Mouse (Mus musculus): ENCODE results near the gene Hpse. TPM values are rescaled to one million over a fixed set of nuclear protein-coding genes. Genes with fewer than 3 reads are reported as not detected.

Gene Hpse
- polyA plus RNA-seq, 1 experiment from 2014 or later: 0.95 TPM

DNA sequence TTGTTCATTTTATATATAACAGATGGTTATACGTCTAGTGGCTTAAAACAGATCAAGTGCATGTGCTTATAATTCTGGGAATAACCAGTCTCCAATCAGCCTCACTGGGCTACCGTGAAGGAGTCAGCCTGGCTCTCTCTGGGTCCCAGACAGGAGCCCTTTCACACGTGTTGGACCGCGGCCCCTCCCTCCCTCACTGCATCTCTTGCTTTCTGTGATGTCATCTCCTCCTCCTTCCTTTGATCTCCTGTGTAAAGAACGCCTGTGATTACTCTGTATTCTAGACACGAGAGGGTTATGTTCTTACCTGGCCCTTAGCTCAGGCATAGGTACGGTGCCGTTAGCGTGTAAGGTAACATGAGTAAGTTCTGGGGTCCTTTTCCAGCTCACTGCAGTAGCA lies 68.0 kb downstream of the Hpse start:
- ATAC-seq (ENCODE audit: low FRiP score, low read depth): no peak
- Histone ChIP-seq H3K27ac (no peak overlapping the region), H3K9ac (no peak overlapping the region), H3K4me2 (replicated peaks) (no peak overlapping the region), H3K27me3 (replicated peaks) (no peaks in the 10 kb centered on the region), H3K9me3 (no peaks in the 10 kb centered on the region), H3K4me3 (no peak overlapping the region), H3K4me1 (no peaks in the 10 kb centered on the region), H3K36me3 (peaks cover 20% of the 10 kb centered on the region)
- 80% methylated on average over 10 of the region's 10 CpGs for WGBS

GRCm38 (mm10) chr5:100650969-100651368 lies 68.5 kb downstream of the Hpse start:
- H3K9me3 ChIP-seq: no peaks in the 10 kb centered on the region
- WGBS: 87% methylated on average over 7 of the region's 7 CpGs
- no peak overlapping the region for H3K4me3 ChIP-seq
- H3K4me2 ChIP-seq (replicated peaks): no peak overlapping the region
- no peaks in the 10 kb centered on the region for H3K4me1 ChIP-seq
- peaks cover 15% of the 10 kb centered on the region for H3K36me3 ChIP-seq
- no peaks in the 10 kb centered on the region for H3K27me3 ChIP-seq (replicated peaks)
- H3K9ac ChIP-seq: no peak overlapping the region
- no peak for ATAC-seq (ENCODE audit: low FRiP score, low read depth)
- H3K27ac ChIP-seq: no peak overlapping the region

- Histone ChIP-seq H3K4me3 (no peak overlapping the region), H3K27ac (no peak overlapping the region), H3K9me3 (no peaks in the 10 kb centered on the region), H3K27me3 (replicated peaks) (no peaks in the 10 kb centered on the region), H3K9ac (no peak overlapping the region), H3K4me1 (no peaks in the 10 kb centered on the region), H3K4me2 (replicated peaks) (no peak overlapping the region), H3K36me3 (no peaks in the 10 kb centered on the region)
- no peak for ATAC-seq (ENCODE audit: low FRiP score, low read depth)
- WGBS: 52% methylated on average over 6 of the region's 6 CpGs
Observed at GRCm38 (mm10) chr5:100648546-100648945, 71.0 kb downstream of the Hpse start.

DNA sequence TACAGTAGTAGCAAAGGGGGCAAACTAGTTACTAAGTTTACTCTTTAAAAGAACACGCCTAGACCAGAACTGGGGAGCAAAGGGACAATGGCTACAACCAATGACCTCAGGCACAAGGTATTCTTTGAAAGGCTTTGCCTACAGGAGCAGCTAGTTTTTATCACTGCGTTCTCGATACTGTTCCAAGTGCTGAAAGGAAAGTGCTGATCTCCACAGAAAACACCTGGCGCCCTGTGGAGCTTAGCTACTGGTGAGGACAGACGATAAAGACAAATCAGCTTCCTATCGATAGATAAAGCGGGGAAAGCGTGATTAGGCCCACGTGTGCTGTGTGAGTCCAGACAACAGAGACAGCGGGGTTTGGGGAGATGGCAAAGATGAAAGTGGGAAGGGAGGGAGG lies 71.5 kb downstream of the Hpse start:
- WGBS: 69% methylated on average over 10 of the region's 10 CpGs
- Histone ChIP-seq H3K27ac (no peak overlapping the region), H3K4me2 (replicated peaks) (no peak overlapping the region), H3K4me3 (no peak overlapping the region), H3K9me3 (no peaks in the 10 kb centered on the region), H3K4me1 (no peaks in the 10 kb centered on the region), H3K27me3 (replicated peaks) (no peaks in the 10 kb centered on the region), H3K36me3 (no peaks in the 10 kb centered on the region), H3K9ac (no peak overlapping the region)
- ATAC-seq (ENCODE audit: low FRiP score, low read depth): no peak

DNA sequence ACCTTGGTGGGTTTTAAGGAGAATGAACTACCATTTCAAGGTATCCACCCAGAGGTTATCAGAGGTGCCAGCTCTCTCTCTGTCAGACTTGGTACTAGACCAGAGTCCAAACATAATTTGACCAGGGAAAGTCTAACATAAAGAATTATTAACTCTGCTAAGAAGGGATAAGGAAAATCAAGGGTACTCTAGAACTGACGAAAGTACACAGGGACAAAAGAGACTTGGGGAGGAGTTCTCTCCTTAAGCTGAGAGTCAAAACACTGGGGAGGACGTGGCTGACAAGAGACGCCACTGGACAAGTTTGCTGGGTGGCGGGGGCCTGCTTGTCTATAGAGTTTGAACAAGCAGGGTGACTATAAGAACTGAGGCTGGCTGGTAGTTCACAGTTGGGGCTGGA lies 73.0 kb downstream of the Hpse start:
- no peak for ATAC-seq (ENCODE audit: low FRiP score, low read depth)
- Histone ChIP-seq H3K9me3 (no peaks in the 10 kb centered on the region), H3K27ac (no peak overlapping the region), H3K4me3 (no peak overlapping the region), H3K27me3 (replicated peaks) (no peaks in the 10 kb centered on the region), H3K4me2 (replicated peaks) (no peak overlapping the region), H3K9ac (no peak overlapping the region), H3K4me1 (no peaks in the 10 kb centered on the region), H3K36me3 (no peaks in the 10 kb centered on the region)
- WGBS: 88% methylated on average over 4 of the region's 4 CpGs

GRCm38 (mm10) chr5:100643991-100644535 lies 75.5 kb downstream of the Hpse start:
- no peak overlapping the region for H3K9ac ChIP-seq
- H3K4me2 ChIP-seq (replicated peaks): no peak overlapping the region
- H3K4me3 ChIP-seq: no peak overlapping the region
- H3K27me3 ChIP-seq (replicated peaks): no peaks in the 10 kb centered on the region
- H3K27ac ChIP-seq: no peak overlapping the region
- H3K4me1 ChIP-seq: no peaks in the 10 kb centered on the region
- H3K9me3 ChIP-seq: no peaks in the 10 kb centered on the region
- no peaks in the 10 kb centered on the region for H3K36me3 ChIP-seq
- no peak for ATAC-seq (ENCODE audit: low FRiP score, low read depth)
- 87% methylated on average over 7 of the region's 7 CpGs for WGBS

DNA sequence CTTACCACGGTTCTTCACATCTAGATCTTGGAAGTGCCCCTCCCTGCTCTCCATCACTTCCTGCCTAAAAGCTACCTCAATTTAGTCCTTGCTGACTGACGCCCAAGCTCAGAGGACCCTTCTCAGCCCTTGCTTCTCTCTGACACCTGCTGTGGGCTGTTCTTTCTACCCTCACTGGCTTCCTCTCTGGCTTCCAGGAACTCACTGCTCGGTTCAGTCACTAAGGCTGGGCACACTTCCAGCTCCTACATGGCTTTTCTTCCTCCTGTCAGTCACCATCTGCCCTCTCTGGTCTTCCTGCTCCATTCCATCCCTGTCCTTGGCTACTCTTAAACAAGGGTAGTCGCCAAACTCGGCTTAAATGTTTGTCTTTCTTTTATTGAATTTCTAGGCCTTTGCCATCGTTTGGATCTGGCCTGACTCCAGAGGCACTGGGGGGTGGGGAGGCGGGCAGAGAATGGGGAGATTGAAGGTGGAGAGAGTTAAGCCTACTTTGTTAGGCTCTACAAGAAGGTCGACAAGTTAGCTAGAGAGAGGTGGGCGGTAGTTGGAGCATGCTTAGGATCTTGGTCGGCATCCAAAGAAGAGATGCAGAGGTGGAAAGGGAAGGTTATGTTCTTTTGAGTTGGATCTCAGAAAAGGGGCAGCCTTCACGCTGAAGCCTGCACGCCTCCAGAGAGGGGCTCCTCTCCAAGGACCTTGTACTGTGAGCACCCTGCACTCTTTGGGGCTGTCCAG lies 76.1 kb downstream of the Hpse start:
- WGBS: 84% methylated on average over 12 of the region's 12 CpGs
- ATAC-seq (ENCODE audit: low FRiP score, low read depth): no peak
- Histone ChIP-seq H3K27me3 (replicated peaks) (no peaks in the 10 kb centered on the region), H3K9ac (no peak overlapping the region), H3K4me2 (replicated peaks) (no peak overlapping the region), H3K27ac (no peak overlapping the region), H3K4me3 (no peak overlapping the region), H3K4me1 (no peaks in the 10 kb centered on the region), H3K36me3 (no peaks in the 10 kb centered on the region), H3K9me3 (no peaks in the 10 kb centered on the region)

- Histone ChIP-seq H3K4me1 (no peaks in the 10 kb centered on the region), H3K9ac (no peak overlapping the region), H3K27me3 (replicated peaks) (no peaks in the 10 kb centered on the region), H3K36me3 (no peaks in the 10 kb centered on the region), H3K4me3 (no peak overlapping the region), H3K27ac (no peak overlapping the region), H3K9me3 (no peaks in the 10 kb centered on the region), H3K4me2 (replicated peaks) (no peak overlapping the region)
- 80% methylated on average over 5 of the region's 5 CpGs for WGBS
- ATAC-seq (ENCODE audit: low FRiP score, low read depth): no peak
Observed at GRCm38 (mm10) chr5:100642316-100642715, 77.2 kb downstream of the Hpse start.

DNA sequence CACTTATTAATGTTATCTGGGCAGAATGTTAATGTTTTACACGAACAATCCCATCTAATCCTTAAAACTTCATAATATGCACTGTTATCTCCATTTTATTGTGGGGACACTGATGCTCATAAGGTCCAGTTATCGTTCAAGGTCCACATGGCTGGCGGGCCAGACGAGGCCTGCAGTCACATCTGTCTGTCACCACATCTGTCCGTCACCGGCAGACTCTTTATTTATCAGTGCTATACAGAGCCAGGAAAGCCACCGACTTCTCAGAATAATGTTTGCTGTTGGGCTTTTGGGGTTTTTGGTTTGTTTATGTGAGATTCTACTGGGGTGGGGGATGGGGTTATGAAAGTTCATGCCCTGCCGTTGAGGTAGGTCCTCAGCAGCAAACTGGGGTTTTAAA lies 81.0 kb downstream of the Hpse start:
- WGBS: 89% methylated on average over 8 of the region's 8 CpGs
- no peak overlapping the region for H3K9ac ChIP-seq

DNA sequence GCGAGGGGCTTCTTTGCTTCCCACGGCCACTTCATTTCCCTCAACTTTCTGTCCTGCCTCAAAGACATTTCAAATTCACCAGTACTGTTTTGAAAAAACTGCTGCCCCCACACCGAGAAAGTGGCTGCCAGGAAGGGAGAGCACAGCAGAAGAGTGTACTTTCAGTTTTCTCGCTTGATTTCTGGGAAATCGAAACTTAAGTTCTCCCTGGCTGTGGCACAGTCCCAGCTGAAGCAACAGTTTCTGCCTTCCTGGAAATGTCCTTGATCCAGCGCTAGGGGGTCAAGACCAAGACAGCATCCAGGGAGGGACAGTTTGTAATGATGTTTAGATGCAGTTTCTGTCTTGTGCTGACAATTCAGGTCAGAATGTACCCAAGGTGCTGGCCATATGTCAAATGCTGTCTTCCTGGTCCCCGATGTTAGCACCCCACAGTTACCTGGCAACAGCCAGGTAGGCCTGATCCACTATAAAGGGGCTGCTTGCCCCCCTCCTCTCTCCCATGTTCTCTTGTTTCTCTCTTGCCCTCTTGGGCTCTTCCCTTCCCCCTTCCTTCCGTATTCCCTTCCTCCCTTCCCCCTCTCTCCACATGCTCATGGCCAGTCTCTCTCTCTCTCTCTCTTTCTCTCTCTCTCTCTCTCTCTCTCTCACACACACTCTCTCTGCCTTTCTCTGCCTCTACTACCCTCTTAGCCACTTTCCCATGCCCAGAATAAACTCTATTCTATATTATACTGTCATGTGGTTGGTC lies 82.5 kb downstream of the Hpse start:
- no peaks in the 10 kb centered on the region for H3K9me3 ChIP-seq
- H3K36me3 ChIP-seq: no peaks in the 10 kb centered on the region
- H3K4me1 ChIP-seq: no peaks in the 10 kb centered on the region
- no peak overlapping the region for H3K4me2 ChIP-seq (replicated peaks)
- H3K27me3 ChIP-seq (replicated peaks): no peaks in the 10 kb centered on the region
- 76% methylated on average over 8 of the region's 8 CpGs for WGBS
- ATAC-seq (ENCODE audit: low FRiP score, low read depth): no peak
- H3K4me3 ChIP-seq: no peak overlapping the region
- no peak overlapping the region for H3K27ac ChIP-seq
- H3K9ac ChIP-seq: no peak overlapping the region

More for the DNA sequence above, 81.0 kb downstream of the Hpse start:
- no peaks in the 10 kb centered on the region for H3K9me3 ChIP-seq
- H3K4me2 ChIP-seq (replicated peaks): no peak overlapping the region
- no peak overlapping the region for H3K27ac ChIP-seq
- H3K27me3 ChIP-seq (replicated peaks): no peaks in the 10 kb centered on the region
- no peaks in the 10 kb centered on the region for H3K36me3 ChIP-seq
- H3K4me3 ChIP-seq: no peak overlapping the region
- H3K4me1 ChIP-seq: no peaks in the 10 kb centered on the region
- no peak for ATAC-seq (ENCODE audit: low FRiP score, low read depth)

DNA sequence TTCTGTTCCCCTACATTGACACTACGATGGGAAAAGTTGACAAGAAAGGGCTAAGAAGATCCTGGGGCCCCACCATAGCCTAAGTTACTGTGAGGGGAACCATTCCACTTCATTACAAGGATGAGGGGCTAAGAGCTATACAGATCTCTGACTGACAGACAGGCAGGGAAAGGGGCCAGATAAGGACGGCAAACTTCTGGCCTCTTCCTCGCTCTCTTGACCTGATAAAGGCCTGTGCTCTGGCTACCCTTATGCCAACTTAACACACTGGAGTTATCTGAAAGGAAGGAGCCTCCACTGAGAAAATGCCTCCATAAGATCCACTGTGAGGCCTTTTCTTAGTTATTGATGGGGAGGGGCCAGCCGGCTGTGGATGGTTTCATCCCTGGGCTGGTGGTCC lies 83.6 kb downstream of the Hpse start:
- no peaks in the 10 kb centered on the region for H3K36me3 ChIP-seq
- no peaks in the 10 kb centered on the region for H3K9me3 ChIP-seq
- no peak for ATAC-seq (ENCODE audit: low FRiP score, low read depth)
- WGBS: 90% methylated on average over 4 of the region's 4 CpGs
- H3K4me1 ChIP-seq: no peaks in the 10 kb centered on the region
- H3K27ac ChIP-seq: no peak overlapping the region
- no peaks in the 10 kb centered on the region for H3K27me3 ChIP-seq (replicated peaks)
- no peak overlapping the region for H3K9ac ChIP-seq
- no peak overlapping the region for H3K4me3 ChIP-seq
- H3K4me2 ChIP-seq (replicated peaks): no peak overlapping the region

- no peak overlapping the region for H3K4me3 ChIP-seq
- H3K9ac ChIP-seq: no peak overlapping the region
- H3K27me3 ChIP-seq (replicated peaks): no peaks in the 10 kb centered on the region
- H3K4me1 ChIP-seq: no peaks in the 10 kb centered on the region
- no peaks in the 10 kb centered on the region for H3K36me3 ChIP-seq
- 87% methylated on average over 8 of the region's 8 CpGs for WGBS
- no peak overlapping the region for H3K4me2 ChIP-seq (replicated peaks)
- H3K27ac ChIP-seq: no peak overlapping the region
- H3K9me3 ChIP-seq: no peaks in the 10 kb centered on the region
- ATAC-seq (ENCODE audit: low FRiP score, low read depth): no peak
Observed at GRCm38 (mm10) chr5:100634885-100635478, 84.5 kb downstream of the Hpse start.
